Mouse (Mus musculus) frontal cortex, postnatal 14 days (tissue): ENCODE measurements around the gene Rbm8a2.
"Not testable (repeated sequence)": the region's sequence is repeated elsewhere in the genome, so short reads cannot be mapped to it uniquely, and the experiment has no call there.

Experiments used
- DNase-seq, 2 experiments: peaks; one replicate each; pipeline ENCODE4 v3.0.0; 2022; ENCODE audit warnings: low spot score in 2 of 2

The Rbm8a2 gene

DNA sequence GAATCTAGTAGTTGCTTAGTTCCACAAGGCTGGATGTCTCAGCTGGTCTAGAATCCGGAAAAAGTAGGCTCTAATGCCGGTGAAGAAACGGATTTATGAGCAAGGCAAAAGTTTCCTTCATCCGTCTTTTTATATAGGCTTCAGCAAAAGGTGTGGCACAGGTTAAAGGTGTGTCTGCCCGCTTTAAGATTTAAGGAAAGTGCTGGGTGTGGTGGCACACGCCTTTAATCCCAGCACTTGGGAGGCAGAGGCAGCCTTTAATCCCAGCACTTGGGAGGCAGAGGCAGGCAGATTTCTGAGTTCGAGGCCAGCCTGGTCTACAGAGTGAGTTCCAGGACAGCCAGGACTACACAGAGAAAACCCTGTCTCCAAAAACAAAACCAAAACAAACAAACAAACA is at the start of gene Rbm8a2:
Gene Rbm8a2, minus strand, starts transcription at position 101 of the 400 bp plus-strand sequence.
- DNase-seq, result not testable (repeated sequence)

DNA sequence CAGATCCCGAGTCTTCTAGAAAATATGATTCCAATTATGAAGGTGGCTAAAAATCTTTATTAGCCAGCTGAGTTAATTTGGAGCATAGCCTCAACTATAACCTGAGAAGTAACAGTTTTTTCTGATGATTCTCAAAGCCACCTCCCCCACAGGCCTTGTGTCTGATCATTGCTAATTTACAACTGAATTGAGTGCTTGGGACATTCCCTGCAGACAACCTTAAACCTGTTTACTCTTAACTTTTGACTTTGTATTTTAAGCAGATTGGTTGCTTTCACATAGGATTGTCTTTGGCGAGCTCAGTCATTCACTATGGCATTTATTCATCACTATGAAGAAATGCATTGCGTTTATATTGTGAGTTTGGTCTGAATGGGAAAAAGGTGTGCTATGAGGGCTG is 49.5 kb upstream of the Rbm8a2 start:
- DNase-seq, result no peak

DNA sequence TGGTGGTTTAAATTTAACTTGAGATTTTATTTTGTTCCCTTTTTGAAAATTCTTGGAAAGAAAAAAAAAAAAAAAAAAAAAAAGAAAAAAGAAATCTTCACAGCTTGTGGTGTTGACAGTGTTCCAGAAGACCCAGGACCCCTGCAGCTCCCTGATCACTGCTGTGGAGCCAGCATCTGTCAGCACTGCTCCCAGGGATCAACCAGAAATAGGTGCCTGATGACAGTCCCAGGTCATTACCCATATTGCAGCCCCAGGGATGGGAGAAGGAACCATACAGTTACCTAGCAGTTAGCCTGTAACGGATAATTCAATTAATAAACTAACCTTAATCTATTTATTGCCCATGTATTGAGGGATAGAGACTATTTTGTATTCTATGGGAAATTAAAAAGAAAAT is 45.6 kb upstream of the Rbm8a2 start:
- DNase-seq, result no peak

- DNase-seq, result no peak
These were observed 39.6 kb upstream of the Rbm8a2 start for GRCm38 (mm10) chr1:176018523-176018922.

DNA sequence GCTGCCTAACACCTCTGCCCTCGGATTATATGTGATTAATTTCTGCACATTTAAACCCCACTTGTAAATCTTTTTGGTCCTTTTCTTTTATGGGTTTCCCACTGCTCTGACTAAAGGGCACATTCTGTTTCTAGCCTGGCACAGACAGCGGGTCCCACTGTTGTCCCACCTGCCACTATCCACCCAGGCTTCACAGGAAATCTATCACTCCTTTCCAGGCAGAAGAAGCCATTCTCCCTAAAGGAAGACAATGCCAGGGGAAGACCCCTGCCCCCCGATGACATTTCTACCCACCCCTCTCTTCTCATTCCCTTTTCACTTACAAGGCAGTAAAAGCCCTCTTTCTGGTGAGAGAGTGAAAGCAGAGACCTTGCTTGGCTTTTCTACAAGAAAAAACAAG is 37.2 kb upstream of the Rbm8a2 start:
- DNase-seq, result no peak

DNA sequence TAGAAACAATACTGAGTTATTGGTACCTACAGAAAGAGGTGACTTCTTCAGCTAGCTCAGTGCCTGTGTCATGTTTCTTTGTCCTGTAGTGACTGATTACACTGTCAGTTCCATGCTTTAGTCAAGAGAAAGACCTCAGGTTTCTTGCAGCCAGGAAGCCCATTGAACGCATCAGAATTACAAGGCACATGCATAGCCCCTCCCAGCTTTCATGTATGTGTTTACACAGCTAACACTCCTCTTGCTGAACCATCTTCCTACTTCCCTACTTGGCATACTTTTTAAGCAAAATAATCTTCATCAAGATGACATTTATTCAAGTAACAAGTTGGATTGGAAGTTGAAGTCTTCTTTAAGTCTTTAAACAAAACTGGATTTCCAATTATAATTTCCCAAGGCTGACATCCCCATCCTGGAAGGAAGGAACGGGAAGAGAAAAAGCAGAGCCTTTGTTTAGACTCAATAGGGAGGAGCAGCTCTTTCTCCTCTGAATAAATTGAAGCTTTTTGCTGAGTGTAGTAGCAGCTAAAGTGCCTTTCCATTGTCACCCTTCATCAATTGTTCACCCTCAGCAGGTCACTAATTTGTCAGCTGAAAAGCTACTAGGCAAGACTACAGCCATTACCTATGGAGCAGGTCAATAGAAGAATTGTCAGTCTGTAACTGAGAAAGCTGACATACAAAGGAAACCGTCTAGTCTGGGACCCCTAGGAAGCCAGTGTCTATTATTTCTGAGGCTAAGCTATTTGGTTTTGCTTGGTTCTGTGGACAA is 34.8 kb upstream of the Rbm8a2 start:
- DNase-seq, result no peak

DNA sequence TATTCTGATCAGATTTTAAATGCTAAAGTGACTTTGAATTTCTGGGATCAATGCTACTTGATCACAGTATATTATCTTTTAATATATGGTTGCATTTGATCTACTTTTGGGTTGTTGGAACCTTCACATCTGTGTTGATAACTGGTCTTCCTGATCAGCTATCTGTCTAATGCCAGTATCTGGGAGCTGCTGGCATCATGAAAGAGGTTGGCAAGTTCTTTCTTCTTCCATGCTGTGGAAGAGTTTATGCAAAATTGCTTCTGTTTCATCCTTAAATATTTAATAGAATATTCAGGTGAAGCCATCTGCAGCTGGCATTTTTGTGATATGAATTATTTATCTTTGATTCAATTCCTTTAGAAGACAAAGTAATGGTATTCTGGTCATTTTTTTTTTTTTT is 32.6 kb upstream of the Rbm8a2 start:
- DNase-seq, result no peak

- DNase-seq, result no peak
These were observed 32.2 kb upstream of the Rbm8a2 start for GRCm38 (mm10) chr1:176011072-176011471.

GRCm38 (mm10) chr1:176008411-176008810 is 29.5 kb upstream of the Rbm8a2 start:
- DNase-seq, result no peak

GRCm38 (mm10) chr1:176000599-176000998 is 21.7 kb upstream of the Rbm8a2 start:
- no peak for DNase-seq

DNA sequence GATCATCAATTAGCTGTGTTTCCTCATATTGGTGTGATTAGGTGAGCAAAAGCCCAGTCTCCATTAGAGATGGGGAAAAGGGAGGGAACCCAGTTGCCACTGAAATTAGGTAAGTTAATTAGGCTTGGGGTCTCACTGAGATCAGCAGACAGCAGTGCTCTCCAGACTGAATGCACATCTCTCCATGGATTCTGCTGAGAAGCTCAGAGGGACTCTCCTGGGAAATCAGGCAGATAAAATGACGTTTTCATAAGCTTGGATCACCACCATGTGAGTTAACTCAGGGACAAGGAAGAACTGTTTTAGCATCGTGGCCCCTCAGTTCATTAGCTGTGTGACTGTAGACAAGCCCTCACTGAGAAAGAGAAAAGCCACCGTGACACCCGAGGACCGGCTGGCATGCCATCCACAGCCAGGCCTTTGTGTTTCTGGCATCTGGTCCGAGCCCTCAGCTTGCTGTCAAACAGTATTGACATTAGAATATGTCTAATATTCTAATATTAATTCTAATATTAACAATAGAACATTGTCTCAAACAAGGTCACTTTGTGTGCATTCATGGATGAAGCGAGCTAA is 18.2 kb upstream of the Rbm8a2 start:
- DNase-seq, result no peak

- no peak for DNase-seq
These were observed 10.0 kb upstream of the Rbm8a2 start for GRCm38 (mm10) chr1:175988912-175989311.

DNA sequence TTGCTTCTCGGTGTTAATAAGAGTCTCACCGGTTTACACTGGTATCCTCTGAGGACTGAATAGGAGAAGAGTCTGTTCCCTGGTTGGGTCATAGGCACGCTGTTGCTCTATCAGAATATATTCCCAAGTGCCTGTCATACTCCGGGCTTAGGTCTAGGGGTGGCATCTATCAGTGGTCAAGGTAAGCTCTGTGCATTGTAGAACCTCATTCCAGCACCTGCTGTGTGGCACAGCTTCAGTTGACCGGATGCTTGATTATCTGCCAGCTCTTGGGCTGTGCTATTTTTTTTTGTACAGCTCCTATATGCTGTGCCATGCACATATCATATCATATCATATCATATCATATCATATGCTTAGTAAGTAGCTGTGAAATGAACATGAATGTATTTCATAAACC is 9.5 kb upstream of the Rbm8a2 start:
- DNase-seq, result no peak

DNA sequence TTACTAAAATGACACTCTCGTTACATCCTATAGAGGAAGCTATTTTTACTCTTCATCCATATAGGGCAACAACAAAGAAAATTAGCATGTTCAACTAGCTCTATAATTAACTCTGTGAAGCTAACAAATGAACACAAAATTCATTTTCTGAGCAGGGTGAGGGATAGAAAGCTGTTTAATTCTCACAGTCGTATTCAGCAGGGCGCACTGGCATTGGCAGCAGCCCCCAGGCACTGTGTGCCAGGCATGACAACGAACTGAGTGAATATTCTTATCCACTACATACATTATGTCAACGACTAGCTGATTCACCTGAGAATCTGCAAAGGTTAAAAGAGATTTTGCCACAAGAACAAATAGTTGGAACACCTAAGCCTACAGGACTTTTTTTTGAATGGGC is 8.2 kb downstream of the Rbm8a2 start:
- no peak for DNase-seq

GRCm38 (mm10) chr1:175967004-175967745 is 11.7 kb downstream of the Rbm8a2 start:
- DNase-seq, result no peak

- DNase-seq, result no peak
These were observed 17.1 kb downstream of the Rbm8a2 start for GRCm38 (mm10) chr1:175961786-175962185.

- DNase-seq, result no peak
These were observed 28.1 kb downstream of the Rbm8a2 start for GRCm38 (mm10) chr1:175950851-175951250.

- no peak for DNase-seq
These were observed 28.5 kb downstream of the Rbm8a2 start for GRCm38 (mm10) chr1:175950421-175950820.

GRCm38 (mm10) chr1:175946718-175947315 is 32.1 kb downstream of the Rbm8a2 start:
- DNase-seq, result no peak

DNA sequence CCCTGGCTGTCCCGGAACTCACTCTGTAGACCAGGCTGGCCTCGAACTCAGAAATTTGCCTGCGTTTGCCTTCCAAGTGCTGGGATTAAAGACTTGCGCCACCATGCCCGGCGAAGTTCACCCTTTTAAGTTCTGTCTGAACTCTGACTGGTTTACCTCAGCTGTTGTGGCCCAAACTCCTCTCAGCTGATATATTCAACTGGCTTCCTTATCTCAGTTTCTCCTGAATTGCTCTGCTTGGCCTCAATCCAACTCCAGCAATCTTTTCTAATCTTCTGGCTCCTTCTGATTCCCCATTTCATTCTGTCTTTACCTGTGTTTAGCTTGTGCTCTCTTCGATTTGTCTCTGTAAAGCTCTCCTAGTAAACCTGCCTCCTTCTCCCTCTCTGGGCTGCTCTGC is 35.7 kb downstream of the Rbm8a2 start:
- no peak for DNase-seq

- DNase-seq, result no peak
These were observed 40.2 kb downstream of the Rbm8a2 start for GRCm38 (mm10) chr1:175938731-175939130.

DNA sequence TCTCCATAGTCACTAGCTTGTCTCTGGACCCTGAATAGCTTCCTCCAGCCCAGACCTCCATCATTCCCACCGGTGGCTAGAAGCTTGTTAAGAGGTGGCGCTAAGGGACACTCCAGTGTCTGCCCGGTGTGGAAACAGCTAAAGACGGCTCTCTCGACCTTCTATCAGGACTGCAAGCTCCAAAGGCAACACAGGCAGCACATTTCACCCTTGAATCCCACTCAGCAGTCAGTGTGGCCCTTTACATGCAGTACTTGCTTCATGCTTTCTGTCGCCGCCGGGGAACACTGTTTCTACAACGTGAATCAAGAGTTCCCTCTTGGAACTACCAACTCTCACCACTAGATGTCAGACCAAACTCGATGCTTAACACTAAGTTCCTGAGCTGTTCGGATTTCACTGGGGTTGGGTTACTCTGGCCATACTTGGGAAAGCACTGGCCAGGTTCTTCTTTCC is 42.6 kb downstream of the Rbm8a2 start:
- peak; percentile 17 to 66 for DNase-seq
